Mouse (Mus musculus) urinary bladder, postnatal 4 days (tissue): Measurements from ENCODE around the gene Rpl36.

Experiments
- DNase-seq, 2 experiments: peaks; one replicate each; pipeline ENCODE4 v3.0.0; 2021 to 2022; ENCODE audit warnings: low spot score in 2 of 2

Rpl36 gene

GRCm38 (mm10) chr17:56647546-56647945 lies 34.3 kb downstream of the Rpl36 start:
- no peak for DNase-seq

- DNase-seq, result no peak
These were observed 38.6 kb downstream of the Rpl36 start for GRCm38 (mm10) chr17:56651801-56652200.

- DNase-seq, result no peak
These were observed 41.6 kb downstream of the Rpl36 start for GRCm38 (mm10) chr17:56654771-56655170.

GRCm38 (mm10) chr17:56655311-56655710 lies 42.1 kb downstream of the Rpl36 start:
- DNase-seq, result no peak

GRCm38 (mm10) chr17:56656171-56656570 lies 43.0 kb downstream of the Rpl36 start:
- DNase-seq, result no peak

GRCm38 (mm10) chr17:56663659-56664058 lies 50.4 kb downstream of the Rpl36 start:
- DNase-seq, result no peak
